Mouse (Mus musculus) thymus, postnatal 25 days (tissue): Measurements from ENCODE around the gene Gm17693.
"Not testable (repeated sequence)": the region's sequence is repeated elsewhere in the genome, so short reads cannot be mapped to it uniquely, and the experiment has no call there.

Source experiments
- DNase-seq: peaks from one replicate; pipeline ENCODE4 v3.0.0; 2022

The Gm17693 gene

GRCm38 (mm10) chrX:125705144-125705543, at the start of gene Gm17693:
Gm17693 (plus strand) TSS chrX:125705444.
- not testable (repeated sequence) for DNase-seq
